Mouse (Mus musculus): ENCODE measurements around the gene Mthfd1l.

DNA sequence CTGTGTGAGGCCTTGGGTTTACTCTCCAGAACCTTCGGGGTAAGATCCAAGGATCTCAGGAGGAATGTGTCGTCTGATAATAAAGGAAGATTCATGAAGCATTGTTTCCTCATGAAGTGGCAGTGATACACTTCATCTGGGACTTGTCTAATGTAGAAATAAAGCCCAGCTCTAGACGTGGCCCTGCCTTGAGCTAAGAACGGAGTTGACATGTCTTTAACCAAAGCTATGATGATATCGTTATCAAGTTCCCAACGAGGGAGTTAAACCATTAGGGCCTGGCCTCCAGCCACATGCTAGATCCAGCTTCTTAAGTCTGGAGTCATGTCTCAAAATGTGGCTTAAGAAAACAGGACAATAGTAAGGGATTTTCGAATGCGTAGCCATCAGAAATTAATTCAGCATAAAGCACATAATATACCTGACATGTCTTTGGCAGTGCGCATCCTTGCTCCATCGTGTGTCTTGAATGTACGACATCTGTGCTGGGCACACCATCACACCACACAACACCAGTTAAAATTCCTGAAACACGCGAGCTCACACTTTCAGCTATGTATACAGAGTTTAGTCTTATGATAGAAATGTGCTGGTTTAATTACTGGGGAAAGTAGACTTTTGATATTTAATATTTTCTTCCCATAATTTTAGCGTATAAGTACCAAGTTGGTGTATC lies 49.8 kb downstream of the Mthfd1l start:
- no peak for TF ChIP-seq POLR2A (IDR thresholded peaks at IDR 0.05; ENCODE audit: low read depth, low read length)
- TF ChIP-seq CTCF (IDR thresholded peaks at IDR 0.05; ENCODE audit: extremely low read depth, insufficient read depth, insufficient read length, insufficient replicate concordance): no peak
